Mouse (Mus musculus) lung, postnatal 25 days (tissue): ENCODE results near the gene C2cd4c.

Experiments used
- DNase-seq: peaks from one replicate; pipeline ENCODE4 v3.0.0; 2022; ENCODE audit warnings: low spot score

C2cd4c gene

DNA sequence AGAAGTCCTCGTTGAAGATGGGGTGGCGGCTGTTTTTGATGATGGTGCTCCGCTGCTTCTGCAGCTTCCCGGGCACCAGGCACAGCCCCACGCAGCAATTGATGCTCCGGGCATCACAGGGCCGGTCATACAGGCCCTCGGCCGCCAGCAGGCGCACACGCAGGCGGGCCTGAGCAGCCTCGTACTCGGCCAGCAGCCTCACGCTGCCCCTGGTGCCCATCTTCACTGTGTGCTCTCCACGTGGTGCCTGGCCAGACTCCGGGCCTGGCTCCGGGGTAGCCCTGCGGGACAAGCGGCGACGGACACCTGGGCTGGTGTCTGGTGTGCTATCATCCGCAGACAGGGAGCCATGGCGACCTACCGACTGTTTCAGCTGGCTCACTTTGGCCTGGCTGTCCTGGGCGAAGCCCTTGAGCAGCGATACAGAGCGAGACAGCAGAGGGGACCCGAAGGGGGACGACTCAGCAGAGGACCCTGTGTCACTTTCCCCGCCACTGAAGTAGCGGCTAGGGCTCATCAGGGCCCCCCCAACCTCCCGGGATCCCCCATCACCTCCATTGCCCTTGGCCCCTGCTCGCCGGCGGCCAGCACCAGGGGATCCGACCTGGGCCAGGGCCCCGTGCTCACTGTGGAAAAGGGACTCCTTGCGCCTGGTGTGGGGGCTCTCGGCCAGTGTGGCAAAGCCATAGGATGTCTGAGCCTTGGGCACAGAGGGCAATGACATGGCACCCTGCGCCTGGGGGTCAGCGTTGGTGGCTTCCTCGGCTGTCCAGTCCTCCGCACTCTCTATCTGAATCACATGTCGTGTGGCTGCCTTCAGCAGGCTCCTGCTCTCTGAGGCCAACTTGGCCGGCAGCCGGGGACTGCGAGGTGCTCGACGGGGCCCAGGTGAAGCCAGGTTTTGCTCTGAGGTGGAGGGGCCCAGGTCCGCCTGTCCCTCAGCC lies 1.4 kb downstream of the C2cd4c start:
- no peak for DNase-seq

DNA sequence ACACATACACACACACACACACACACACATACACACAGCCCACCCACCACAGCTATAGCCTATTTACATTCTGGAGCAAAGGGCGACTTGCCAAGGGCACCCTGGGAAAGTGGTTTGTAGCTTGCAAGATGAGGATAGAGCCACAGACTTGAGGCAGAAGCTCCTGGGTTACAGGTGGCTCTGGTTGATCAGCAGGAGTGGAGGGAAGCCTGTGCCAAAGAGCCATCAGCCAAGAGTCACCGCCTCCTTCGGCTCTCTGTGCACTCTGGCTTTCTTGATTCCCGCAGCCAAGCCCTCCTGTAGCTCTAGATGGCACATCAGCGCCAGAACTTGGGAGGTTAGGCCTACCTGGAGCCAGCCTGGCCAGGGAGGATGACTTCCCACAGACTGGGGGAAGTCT lies 2.5 kb downstream of the C2cd4c start:
- DNase-seq = no peak

GRCm38 (mm10) chr10:79609276-79609675 lies 4.5 kb downstream of the C2cd4c start:
- no peak for DNase-seq

DNA sequence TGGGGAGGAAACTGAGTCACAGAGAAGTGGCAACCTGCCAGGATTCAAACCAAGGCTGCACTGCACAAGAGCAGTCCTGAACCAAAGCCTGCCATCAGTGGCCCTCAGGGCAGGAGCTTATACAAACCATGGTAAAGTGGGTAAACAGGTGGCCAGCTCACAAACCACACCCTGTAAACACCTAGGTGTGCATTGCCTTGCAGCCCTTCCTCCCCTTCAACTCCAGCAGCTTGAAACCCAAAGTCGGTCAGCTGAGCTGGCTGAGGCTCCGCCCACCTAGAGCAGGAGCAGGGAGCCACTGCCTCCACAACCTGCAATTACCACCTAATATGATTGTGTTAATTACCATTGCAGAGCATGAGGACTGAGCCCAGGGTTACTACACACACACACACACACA lies 5.9 kb downstream of the C2cd4c start:
- DNase-seq = no peak

- no peak for DNase-seq
Observed at GRCm38 (mm10) chr10:79606537-79606936, 7.3 kb downstream of the C2cd4c start.

DNA sequence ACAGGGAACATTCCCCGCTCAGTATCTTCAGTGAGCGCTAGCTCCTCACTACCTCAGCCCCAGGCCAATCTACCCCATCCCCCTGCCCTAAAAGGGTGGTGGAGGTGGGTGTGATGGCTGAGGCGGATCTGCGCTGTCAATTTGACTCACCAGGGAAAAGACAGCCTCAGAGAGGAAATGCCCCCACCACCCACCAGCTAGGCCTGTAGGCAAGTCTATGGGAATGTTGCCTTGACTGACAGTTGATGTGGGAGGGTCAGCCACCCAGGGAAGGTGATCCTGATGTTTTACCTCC lies 15.9 kb downstream of the C2cd4c start:
- DNase-seq = no peak

GRCm38 (mm10) chr10:79597051-79597935 lies 16.5 kb downstream of the C2cd4c start:
- no peak for DNase-seq

- no peak for DNase-seq
Observed at GRCm38 (mm10) chr10:79595590-79595929, 18.3 kb downstream of the C2cd4c start.

- peak; percentile 54 for DNase-seq
Observed at GRCm38 (mm10) chr10:79594872-79595589, 18.8 kb downstream of the C2cd4c start.

DNA sequence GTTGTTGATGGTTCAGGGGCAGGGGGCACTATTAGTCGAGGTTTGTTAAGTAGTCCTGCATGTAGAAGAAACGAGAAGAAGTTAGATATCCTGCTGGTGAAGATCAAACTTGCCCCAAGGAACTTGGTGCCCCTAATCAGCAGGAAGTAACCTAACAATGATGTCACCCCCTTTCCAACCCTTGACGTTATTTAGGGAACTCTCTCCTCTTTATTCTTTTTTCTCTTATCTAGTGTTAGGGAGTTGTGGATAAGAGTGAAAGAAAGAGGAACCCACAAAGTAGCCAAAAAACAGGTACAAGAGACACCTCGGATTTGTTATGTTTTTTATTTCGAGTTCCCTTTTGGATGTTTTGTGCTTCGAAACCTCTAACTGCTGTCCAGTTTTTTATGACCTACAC lies 19.7 kb downstream of the C2cd4c start:
- DNase-seq = no peak

DNA sequence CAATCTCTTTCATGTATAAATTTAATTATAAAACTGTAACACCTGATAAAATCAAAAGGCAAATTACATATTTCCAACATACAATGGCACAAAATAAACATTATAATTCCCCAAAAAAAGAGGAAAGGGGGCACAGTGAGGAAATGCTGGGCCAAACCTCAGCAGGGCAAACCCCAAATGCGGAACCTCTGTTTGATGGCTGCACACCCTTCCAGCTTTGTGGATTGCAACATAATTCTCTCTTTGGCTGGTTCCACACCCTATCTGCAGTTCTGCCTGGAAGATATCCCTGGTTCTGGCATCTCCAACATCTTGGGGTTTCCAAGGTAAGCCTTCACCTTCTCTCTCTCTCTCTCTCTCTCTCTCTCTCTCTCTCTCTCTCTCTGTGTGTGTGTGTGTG lies 23.1 kb downstream of the C2cd4c start:
- no peak for DNase-seq

- no peak for DNase-seq
Observed at GRCm38 (mm10) chr10:79587752-79588126, 26.1 kb downstream of the C2cd4c start.

- DNase-seq = no peak
Observed at GRCm38 (mm10) chr10:79587061-79587751, 26.6 kb downstream of the C2cd4c start, which contains the start of gene Theg. Theg (minus strand) TSS chr10:79587331.

DNA sequence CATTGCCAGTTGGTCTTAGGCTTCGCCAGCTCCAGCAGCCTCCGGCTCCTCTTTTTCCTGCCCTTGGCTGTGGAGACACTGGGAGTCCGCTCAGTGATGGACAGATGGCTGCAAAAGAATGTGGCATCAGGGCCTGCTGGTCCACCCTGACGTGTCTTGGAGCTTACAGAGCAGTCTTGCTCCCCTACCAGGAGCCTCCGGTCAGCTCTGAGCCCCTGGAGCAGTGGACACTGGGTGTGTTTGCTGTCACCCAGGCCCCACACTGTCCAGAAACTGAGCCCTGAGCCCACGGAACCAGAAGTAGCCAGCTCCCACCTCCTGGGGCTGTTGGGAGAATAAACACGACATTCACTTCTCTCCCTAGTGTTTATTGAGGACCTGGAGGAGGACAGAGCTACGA lies 27.6 kb downstream of the C2cd4c start:
- DNase-seq = no peak

DNA sequence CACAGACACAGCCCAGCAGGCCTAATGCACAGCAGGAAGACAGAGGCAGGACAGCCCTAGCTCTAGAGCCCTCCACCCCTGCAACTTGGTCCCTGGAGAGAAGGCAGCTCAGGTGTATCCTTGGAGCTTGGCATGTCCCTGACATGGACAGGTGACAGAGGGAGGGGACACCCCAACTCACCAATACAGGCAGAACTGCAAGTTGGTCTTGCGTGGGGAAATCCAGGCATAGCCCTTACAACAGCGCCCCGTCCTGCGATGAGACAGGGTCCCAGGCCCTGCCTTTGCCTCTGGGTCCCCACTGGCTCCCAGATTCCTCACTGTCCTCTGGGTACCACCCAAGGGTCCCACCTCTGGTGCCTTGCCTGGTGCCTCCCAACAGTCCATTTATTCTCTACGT lies 28.1 kb downstream of the C2cd4c start:
- no peak for DNase-seq

DNA sequence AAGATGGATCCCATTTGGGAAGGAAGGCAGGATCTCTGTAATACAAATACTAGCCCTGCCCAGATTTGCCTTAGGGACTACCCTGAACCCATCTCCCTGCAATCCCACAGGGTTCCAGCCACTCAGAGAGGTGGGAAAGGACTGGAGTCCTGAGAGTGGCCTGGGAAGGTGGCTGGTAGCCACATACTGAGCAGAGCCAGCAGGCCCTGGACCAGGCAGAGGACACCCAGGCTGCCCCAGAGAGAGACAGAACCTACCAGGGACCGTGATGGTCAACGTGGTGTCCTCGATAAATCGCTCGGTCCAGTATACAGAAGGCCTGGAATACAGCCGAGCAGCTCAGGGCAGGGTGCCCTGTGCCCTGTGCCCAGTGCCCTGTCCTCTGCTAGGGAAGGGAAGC lies 28.7 kb downstream of the C2cd4c start:
- no peak for DNase-seq

DNA sequence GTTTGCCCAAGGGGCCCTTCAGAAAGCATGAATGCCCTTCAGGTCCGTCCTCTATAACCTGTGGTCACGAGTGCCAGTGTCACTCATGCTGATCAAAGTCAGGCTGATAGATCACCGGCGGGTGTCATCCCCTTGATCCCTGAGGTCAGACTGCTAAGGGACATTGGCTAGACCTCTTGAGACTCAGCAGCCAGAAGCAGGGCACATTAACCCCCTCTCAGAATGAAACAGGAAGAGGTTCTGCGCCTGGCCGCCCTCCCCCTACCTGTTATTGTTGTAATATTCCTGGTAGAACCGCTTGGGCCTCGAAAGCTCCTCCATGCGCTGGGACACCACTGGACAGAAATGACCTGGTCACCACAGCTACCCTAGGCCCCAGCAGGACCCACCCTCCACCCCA lies 29.4 kb downstream of the C2cd4c start:
- no peak for DNase-seq

DNA sequence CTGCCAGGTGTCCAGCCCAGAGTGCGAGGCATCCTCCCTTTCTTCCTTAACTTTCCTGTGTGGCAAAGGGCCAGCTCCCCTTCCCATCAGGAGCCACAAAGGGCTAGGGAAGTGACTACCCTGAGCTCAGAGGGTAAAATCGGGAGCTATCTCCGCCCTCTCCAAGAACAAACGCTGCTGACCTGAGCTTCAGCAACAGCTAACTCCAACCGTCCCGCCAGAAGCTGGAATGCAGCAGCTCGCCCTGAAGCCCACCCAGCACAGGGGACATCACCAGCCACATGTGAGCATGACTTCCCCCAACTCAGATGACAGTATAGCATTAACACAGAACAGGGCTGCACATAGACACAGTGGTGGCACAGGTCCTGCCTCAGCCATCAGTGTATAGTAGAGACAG lies 29.8 kb downstream of the C2cd4c start:
- DNase-seq = no peak

DNA sequence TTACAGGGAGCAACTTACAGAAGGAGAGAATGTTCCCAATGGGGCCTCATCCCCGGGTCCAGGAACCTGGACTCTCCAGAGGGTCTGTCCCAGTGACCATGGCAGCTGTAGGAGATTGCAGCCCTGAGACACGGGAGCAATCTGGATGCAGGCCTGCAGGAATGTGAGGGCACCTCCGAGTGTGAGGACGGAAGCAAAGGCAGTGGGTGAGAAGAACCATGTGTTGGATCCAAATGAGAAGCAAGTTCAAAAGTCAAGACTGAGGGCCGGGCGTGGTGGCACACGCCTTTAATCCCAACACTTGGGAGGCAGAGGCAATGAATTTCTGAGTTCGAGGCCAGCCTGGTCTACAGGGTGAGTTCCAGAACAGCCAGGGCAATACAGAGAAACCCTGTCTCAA lies 32.3 kb downstream of the C2cd4c start:
- no peak for DNase-seq

DNA sequence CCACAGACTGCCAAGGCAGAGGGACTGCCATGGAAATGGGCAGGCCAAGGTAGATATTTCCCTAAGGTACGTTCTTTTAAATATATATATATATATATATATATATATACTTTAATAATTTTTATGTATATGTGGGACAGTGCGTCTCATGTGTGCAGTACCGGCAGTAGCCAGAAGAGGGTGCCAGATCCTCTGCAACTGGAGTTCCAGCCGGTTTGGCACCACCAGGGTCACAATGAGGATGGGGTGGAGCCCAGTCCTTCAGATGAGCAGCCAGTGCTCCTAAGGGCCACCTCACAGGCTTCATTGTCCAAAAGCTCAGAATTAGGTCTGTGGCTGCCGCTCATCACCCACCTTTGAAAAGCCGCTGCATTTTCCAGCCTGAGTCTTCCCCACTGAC lies 33.0 kb downstream of the C2cd4c start:
- peak; percentile 3 for DNase-seq

DNA sequence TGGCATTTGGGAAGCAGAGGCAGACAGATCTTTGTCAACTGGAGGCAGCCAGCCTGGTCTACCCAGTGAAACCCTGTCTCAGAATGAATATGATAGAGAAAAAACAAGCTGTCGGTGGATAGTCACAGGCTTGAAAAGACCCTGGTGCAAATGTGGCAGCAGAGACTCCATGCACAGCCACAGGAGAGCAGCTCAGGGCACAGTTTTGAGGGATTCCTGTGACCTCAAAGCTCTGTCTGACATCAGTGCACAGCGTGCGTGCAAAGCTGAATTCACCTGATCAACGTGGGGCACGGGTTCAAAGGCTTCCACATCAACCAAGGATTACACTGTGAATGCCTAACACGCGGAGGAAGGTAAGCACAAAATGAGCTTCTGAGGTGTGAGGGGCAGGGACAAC lies 33.5 kb downstream of the C2cd4c start:
- no peak for DNase-seq

GRCm38 (mm10) chr10:79579781-79580180 lies 34.0 kb downstream of the C2cd4c start:
- DNase-seq = no peak
